Mouse (Mus musculus) ES-E14 (cell line): Measurements from ENCODE around the gene Utrn. TPM values are rescaled to one million over a fixed set of nuclear protein-coding genes. Genes with fewer than 3 reads are reported as not detected.

Experiments used
- DNase-seq: peaks from one replicate; pipeline ENCODE4 v3.0.0-alpha.2; 2013; ENCODE audit warnings: low read depth, low spot score
- H3K27ac ChIP-seq: 2 replicates; pipeline ENCODE4 v1.5.1; 2012; ENCODE audit warnings: low read depth, mild to moderate bottlenecking, low read length, moderate library complexity, mixed read lengths; ENCODE audit not compliant: poor library complexity, insufficient read depth, severe bottlenecking
- H3K36me3 ChIP-seq: 2 replicates; pipeline ENCODE4 v1.6.1; 2012; ENCODE audit warnings: mild to moderate bottlenecking, low read length, moderate library complexity, mixed read lengths; ENCODE audit not compliant: control insufficient read depth, poor library complexity, insufficient read depth, severe bottlenecking
- H3K4me1 ChIP-seq, 2 experiments: fragments of 150-350 bp in 1 of 2; sonication (generic) in 1 of 2; 2 replicates each; pipeline ENCODE4 v1.6.1; 2012; ENCODE audit warnings: low read length in 2 of 2, mild to moderate bottlenecking in 1 of 2, mixed read lengths in 1 of 2; ENCODE audit not compliant: control insufficient read depth in 2 of 2, insufficient read depth in 2 of 2, poor library complexity in 1 of 2
- H3K4me3 ChIP-seq, 2 experiments: fragments of 150-350 bp in 1 of 2; sonication (generic) in 1 of 2; 2 replicates each; pipeline ENCODE4 v1.5.1; 2012; ENCODE audit warnings: low read length in 2 of 2, low read depth in 1 of 2, mild to moderate bottlenecking in 1 of 2, mixed read lengths in 1 of 2; ENCODE audit not compliant: insufficient read depth in 1 of 2, poor library complexity in 1 of 2, severe bottlenecking in 1 of 2
- H3K9ac ChIP-seq: 2 replicates; pipeline ENCODE4 v1.6.1; 2012; ENCODE audit warnings: low read depth, mild to moderate bottlenecking, low read length, mixed read lengths; ENCODE audit not compliant: poor library complexity, insufficient read depth, severe bottlenecking
- H3K9me3 ChIP-seq: fragments of 150-350 bp; sonication (generic); 2 replicates; pipeline ENCODE4 v1.6.1; 2012; ENCODE audit warnings: low read depth, mild to moderate bottlenecking, low read length; ENCODE audit not compliant: control insufficient read depth, insufficient read depth
- CHD2 ChIP-seq: IDR thresholded peaks from 2 replicates; pipeline ENCODE4 v1.6.1; 2014; ENCODE audit warnings: mild to moderate bottlenecking, low read depth, low read length, inconsistent platforms
- HCFC1 ChIP-seq: IDR thresholded peaks from 2 replicates; pipeline ENCODE4 v1.6.1; 2012; ENCODE audit warnings: low read length, inconsistent platforms, borderline replicate concordance; ENCODE audit not compliant: insufficient read depth
- MAFK ChIP-seq: IDR thresholded peaks from 2 replicates; pipeline ENCODE4 v1.6.1; 2014; ENCODE audit warnings: mild to moderate bottlenecking, low read depth, low read length, inconsistent platforms; ENCODE audit not compliant: insufficient read depth
- ZC3H11A ChIP-seq: IDR thresholded peaks from 2 replicates; pipeline ENCODE4 v1.6.1; 2012; ENCODE audit warnings: low read depth, mild to moderate bottlenecking, inconsistent platforms, low read length, borderline replicate concordance
- ZNF384 ChIP-seq: IDR thresholded peaks from 2 replicates; pipeline ENCODE4 v1.6.1; 2012; ENCODE audit warnings: low read depth, low read length, inconsistent platforms
- in situ Hi-C, 2 experiments: fragments of 600-800 bp; cut with MboI; formaldehyde crosslinking; loops; one replicate each; pipeline ENCODE4 v1.15.1; 2025; ENCODE audit warnings: low sequenced_read_pairs in 2 of 2, inconsistent platforms in 1 of 2; ENCODE audit not compliant: unreplicated experiment in 2 of 2
- total RNA-seq: library from RNA; depleted of rRNA; stranded (reverse); fragments of 300-350 nt; gene quantifications from 2 replicates; pipeline ENCODE4 v1.2.3, GENCODE M21; 2012

Utrn gene
- total RNA-seq, 1 experiment, result 66.9 TPM

DNA sequence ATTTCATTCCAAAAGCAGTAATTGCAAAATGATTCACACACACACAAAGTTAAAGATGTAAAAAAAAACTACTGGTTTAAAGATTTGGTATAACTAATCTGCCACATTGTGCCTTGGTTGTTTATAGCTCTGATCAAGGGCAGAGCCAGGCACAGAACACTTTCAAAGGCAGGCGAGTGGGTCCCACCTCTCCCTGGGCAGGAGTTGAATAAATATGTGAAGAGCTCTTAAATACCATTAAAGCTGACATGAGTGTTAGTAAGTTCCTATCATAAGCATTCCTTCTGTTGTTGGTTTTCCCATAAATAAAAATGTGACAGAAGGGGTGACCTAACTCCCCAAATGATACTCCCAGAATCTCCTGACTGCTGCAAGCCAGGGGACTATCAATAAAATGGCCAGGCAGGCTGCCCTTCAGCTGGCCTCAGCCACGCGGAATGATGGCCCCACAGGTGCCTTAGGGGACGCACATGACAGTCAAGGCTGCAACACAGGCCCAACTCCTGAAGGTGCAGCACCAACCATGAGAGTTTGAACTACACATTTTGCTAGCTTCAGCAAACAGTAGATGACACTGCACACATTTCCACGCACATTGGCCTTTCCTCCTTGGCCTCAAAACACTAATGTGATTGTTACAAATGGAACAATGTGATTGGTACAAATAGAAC lies 152.4 kb downstream of the Utrn start:
- DNase-seq, result no peak
- Histone ChIP-seq H3K4me1 (no peaks in the 10 kb centered on the region), H3K27ac (no peak overlapping the region), H3K36me3 (peaks cover 2% of the 10 kb centered on the region), H3K9me3 (no peaks in the 10 kb centered on the region), H3K9ac (no peak overlapping the region), H3K4me3 (no peak overlapping the region)
- TF ChIP-seq HCFC1, result no peak
- no peak for TF ChIP-seq MAFK
- no peak for TF ChIP-seq ZNF384
- TF ChIP-seq ZC3H11A, result no peak
- TF ChIP-seq CHD2, result no peak
- in situ Hi-C loops, result no loop called here

DNA sequence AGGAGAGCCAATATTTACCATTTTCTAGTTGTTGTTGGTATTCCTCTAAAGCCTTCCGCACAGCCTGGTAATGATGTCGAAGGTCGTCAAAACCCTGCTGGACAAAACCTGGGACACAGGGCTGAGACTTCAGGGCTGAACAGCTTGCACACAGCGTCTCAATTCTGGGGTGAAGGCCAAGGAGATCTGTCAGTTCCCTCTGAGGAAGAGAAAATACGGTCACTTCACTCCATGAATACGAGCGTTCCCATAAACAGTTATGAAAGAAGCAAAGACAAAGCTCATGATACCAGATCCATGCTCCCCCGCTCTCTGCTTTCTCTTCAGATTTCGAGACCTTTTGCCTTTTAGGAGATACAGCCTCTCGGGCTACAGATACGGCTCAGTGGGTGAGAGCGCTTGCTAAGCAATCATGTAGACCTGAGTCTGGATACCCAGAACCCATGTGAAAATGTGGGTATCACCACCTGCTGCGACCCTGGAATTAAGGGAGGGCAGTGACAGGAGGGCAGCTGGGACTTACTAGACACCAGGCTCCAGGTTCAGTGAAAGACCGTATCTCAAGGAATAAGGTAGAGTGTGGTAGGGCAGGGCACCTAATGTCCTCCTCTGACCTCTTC lies 155.8 kb downstream of the Utrn start:
- no peak for TF ChIP-seq MAFK
- no peak for TF ChIP-seq ZNF384
- no peak for TF ChIP-seq ZC3H11A
- no peak for TF ChIP-seq HCFC1
- TF ChIP-seq CHD2, result no peak
- H3K9ac ChIP-seq, result no peak overlapping the region
- no peaks in the 10 kb centered on the region; the same call in 1 of the 2 replicates for H3K36me3 ChIP-seq
- no peaks in the 10 kb centered on the region for H3K9me3 ChIP-seq
- no peak for DNase-seq
- no peak overlapping the region for H3K4me3 ChIP-seq
- in situ Hi-C loops, result no loop called here
- H3K4me1 ChIP-seq, result no peaks in the 10 kb centered on the region
- no peak overlapping the region for H3K27ac ChIP-seq

DNA sequence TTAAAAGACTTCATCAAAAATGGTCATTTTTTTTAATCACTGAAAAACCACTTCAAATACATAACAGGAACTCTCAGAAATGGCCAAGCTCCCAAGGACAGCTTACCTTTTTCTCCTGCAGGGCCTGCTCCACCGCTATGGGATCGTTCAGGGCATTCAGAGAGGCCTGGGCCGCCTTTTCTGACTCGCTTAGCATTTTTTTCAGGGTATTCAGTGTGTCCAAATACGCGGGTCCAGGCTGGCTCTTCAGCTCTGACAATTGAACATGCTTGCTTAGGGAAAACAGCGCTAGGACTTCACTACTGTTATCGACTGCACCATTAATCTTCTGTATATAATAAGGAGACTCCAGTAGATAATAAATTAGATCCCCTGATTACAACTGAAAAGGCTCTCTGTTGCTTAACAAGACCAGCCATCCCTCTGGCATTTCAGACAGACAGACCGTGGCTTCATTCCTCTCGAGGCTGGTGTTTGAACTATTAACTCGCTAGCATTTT lies 157.8 kb downstream of the Utrn start:
- TF ChIP-seq HCFC1, result no peak
- TF ChIP-seq CHD2, result no peak
- no peak for TF ChIP-seq MAFK
- TF ChIP-seq ZNF384, result no peak
- no peak for TF ChIP-seq ZC3H11A
- Histone ChIP-seq H3K27ac (no peak overlapping the region), H3K4me3 (no peak overlapping the region), H3K4me1 (no peaks in the 10 kb centered on the region), H3K9ac (no peak overlapping the region), H3K9me3 (no peaks in the 10 kb centered on the region), H3K36me3 (no peaks in the 10 kb centered on the region; the same call in 1 of the 2 replicates)
- no peak for DNase-seq
- in situ Hi-C loops, result no loop called here

DNA sequence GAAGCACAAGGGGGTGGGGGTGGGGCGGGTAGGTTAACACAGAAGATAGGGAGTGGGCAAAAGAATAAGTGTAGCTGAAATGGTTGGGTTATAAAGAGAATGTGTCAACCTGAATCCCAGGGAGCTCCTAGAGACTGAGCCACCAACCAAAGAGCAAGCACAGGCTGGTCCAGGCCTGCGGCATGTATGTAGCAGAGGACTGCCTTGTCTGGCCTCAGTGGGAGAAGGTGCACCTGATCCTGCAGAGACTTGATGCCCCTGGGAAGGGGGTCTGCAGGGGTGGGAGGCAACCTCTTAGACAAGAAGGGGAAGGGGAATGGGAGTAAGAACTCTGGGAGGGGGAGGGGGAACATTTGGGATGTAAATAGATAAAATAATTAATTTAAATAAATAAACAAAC lies 162.6 kb downstream of the Utrn start:
- DNase-seq, result no peak
- Histone ChIP-seq H3K36me3 (no peaks in the 10 kb centered on the region), H3K4me3 (no peak overlapping the region), H3K9ac (no peak overlapping the region), H3K9me3 (no peaks in the 10 kb centered on the region), H3K27ac (no peak overlapping the region), H3K4me1 (peaks cover 0 to 3% of the 10 kb centered on the region in 2 experiments; a peak in 1 of 4 replicates)
- TF ChIP-seq ZNF384, result no peak
- TF ChIP-seq MAFK, result no peak
- TF ChIP-seq CHD2, result no peak
- no peak for TF ChIP-seq ZC3H11A
- no peak for TF ChIP-seq HCFC1
- in situ Hi-C loops, result no loop called here

- TF ChIP-seq ZNF384 (no peak), MAFK (no peak), CHD2 (no peak), ZC3H11A (no peak), HCFC1 (no peak)
- H3K27ac ChIP-seq, result no peak overlapping the region
- no peaks in the 10 kb centered on the region for H3K36me3 ChIP-seq
- in situ Hi-C loops, result no loop called here
- no peak overlapping the region for H3K9ac ChIP-seq
- H3K9me3 ChIP-seq, result no peaks in the 10 kb centered on the region
- DNase-seq, result no peak
- no peak overlapping the region for H3K4me3 ChIP-seq
- peaks cover 0 to 3% of the 10 kb centered on the region in 2 experiments; a peak in 1 of 4 replicates for H3K4me1 ChIP-seq
Measured at GRCm38 (mm10) chr10:12705990-12706389, 163.2 kb downstream of the Utrn start.
